Mouse (Mus musculus) kidney, postnatal 0 days (tissue): ENCODE data around the gene Ptpn3. TPM values are rescaled to one million over a fixed set of nuclear protein-coding genes. Genes with fewer than 3 reads are reported as not detected.

Experiments used
- ATAC-seq: fragments of 200-750 bp; cut with Nextera tagmentation; replicated peaks from 2 replicates; pipeline ENCODE4 v1.8.0; 2017; ENCODE audit warnings: low read depth, moderate number of reproducible peaks, moderate TSS enrichment, moderate library complexity; ENCODE audit not compliant: low FRiP score
- DNase-seq: peaks from one replicate; pipeline ENCODE4 v3.0.0-alpha.2; 2016; ENCODE audit warnings: low spot score
- H3K27ac ChIP-seq: fragments of 300-500 bp; sonication (generic); 2 replicates; pipeline ENCODE4 v1.5.1; 2014; ENCODE audit warnings: mild to moderate bottlenecking
- H3K27me3 ChIP-seq: fragments of 300-500 bp; sonication (generic); 2 replicates; pipeline ENCODE4 v1.6.1; 2014; ENCODE audit warnings: low read length, mixed read lengths; ENCODE audit not compliant: insufficient read depth
- H3K36me3 ChIP-seq: fragments of 300-500 bp; sonication (generic); 2 replicates; pipeline ENCODE4 v1.6.1; 2014; ENCODE audit warnings: low read length, mixed read lengths; ENCODE audit not compliant: insufficient read depth
- H3K4me1 ChIP-seq: fragments of 300-500 bp; sonication (generic); replicated peaks from 2 replicates; pipeline ENCODE4 v1.6.1; 2014; ENCODE audit warnings: antibody characterized with exemption, low read length, mixed read lengths; ENCODE audit not compliant: insufficient read depth
- H3K4me2 ChIP-seq: fragments of 300-500 bp; sonication (generic); 2 replicates; pipeline ENCODE4 v1.6.1; 2014; ENCODE audit warnings: mild to moderate bottlenecking, low read length, moderate library complexity, mixed read lengths
- H3K4me3 ChIP-seq: fragments of 300-500 bp; sonication (generic); replicated peaks from 2 replicates; pipeline ENCODE4 v1.5.1; 2014; ENCODE audit warnings: low read depth, low read length
- H3K9ac ChIP-seq: fragments of 300-500 bp; sonication (generic); 2 replicates; pipeline ENCODE4 v1.6.1; 2014; ENCODE audit warnings: low read depth, low read length
- H3K9me3 ChIP-seq: fragments of 300-500 bp; sonication (generic); replicated peaks from 2 replicates; pipeline ENCODE4 v1.6.1; 2016; ENCODE audit warnings: low read length, inconsistent platforms, mixed read lengths
- CTCF ChIP-seq: IDR thresholded peaks from 2 replicates; pipeline ENCODE4 v1.5.1; 2016; ENCODE audit warnings: antibody characterized with exemption, low read depth, mild to moderate bottlenecking, moderate library complexity
- WGBS: fragments of 180-500 bp; shearing (Covaris S2); extraction: QIAGEN DNeasy Blood & Tissue Kit; methylation state at CpG from one replicate; pipeline ENCODE4 v1.1.7; 2014; 5-methylcytosine and 5-hydroxymethylcytosine counted together
- polyA plus RNA-seq: library from polyadenylated mRNA; unstranded; fragments of >200 nt; fragmentation: Nextera tagmentation; extraction: Ambion mirVana; gene quantifications from 2 replicates; pipeline ENCODE4 v1.2.1, GENCODE M21; 2015

Gene Ptpn3
- polyA plus RNA-seq, 1 experiment from 2014 or later: 7.7 TPM

DNA sequence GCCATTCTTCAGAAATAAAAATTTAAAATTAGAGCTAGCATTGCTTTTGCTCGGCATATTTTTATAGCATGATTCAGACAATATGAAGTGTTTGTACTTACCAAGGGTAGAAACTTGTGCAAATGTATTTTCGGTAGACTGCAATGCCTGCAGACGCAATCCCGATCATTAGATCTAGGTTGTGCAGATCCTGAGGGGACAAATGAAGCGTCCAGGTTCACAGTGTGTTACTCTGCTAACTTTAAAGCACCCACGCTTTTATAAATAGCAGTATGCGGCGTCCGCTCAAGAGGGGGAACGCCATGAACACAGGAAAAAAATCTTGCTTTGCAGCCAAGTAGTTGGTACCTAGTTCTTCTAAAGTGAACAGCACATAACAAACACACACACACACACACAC, 56.8 kb downstream of the Ptpn3 start:
- H3K4me1 ChIP-seq: no peaks in the 10 kb centered on the region
- H3K27me3 ChIP-seq: no peaks in the 10 kb centered on the region
- 96% methylated on average over 10 of the region's 10 CpGs for WGBS
- H3K36me3 ChIP-seq: no peaks in the 10 kb centered on the region
- H3K27ac ChIP-seq: no peak overlapping the region
- no peak for TF ChIP-seq CTCF
- no peak overlapping the region for H3K4me3 ChIP-seq
- ATAC-seq (no peak), DNase-seq (no peak)
- no peaks in the 10 kb centered on the region for H3K9me3 ChIP-seq
- no peak overlapping the region for H3K4me2 ChIP-seq
- no peak overlapping the region for H3K9ac ChIP-seq

GRCm38 (mm10) chr4:57243312-57243711, 58.3 kb downstream of the Ptpn3 start:
- WGBS: 74% methylated on average over 11 of the region's 11 CpGs
- no peak for TF ChIP-seq CTCF
- ATAC-seq (no peak), DNase-seq (no peak)
- H3K27me3 ChIP-seq: no peaks in the 10 kb centered on the region
- H3K27ac ChIP-seq: no peak overlapping the region
- H3K4me3 ChIP-seq: no peak overlapping the region
- no peaks in the 10 kb centered on the region for H3K36me3 ChIP-seq
- no peak overlapping the region for H3K4me2 ChIP-seq
- H3K9ac ChIP-seq: no peak overlapping the region
- no peaks in the 10 kb centered on the region for H3K4me1 ChIP-seq
- no peaks in the 10 kb centered on the region for H3K9me3 ChIP-seq

GRCm38 (mm10) chr4:57240934-57241333, 60.7 kb downstream of the Ptpn3 start:
- WGBS: 86% methylated on average over 10 of the region's 10 CpGs
- DNase-seq (no peak), ATAC-seq (no peak)
- Histone ChIP-seq H3K27me3 (no peaks in the 10 kb centered on the region), H3K4me3 (no peak overlapping the region), H3K9ac (no peak overlapping the region), H3K27ac (no peak overlapping the region), H3K36me3 (no peaks in the 10 kb centered on the region), H3K4me2 (no peak overlapping the region), H3K9me3 (no peaks in the 10 kb centered on the region), H3K4me1 (no peaks in the 10 kb centered on the region)
- no peak for TF ChIP-seq CTCF

DNA sequence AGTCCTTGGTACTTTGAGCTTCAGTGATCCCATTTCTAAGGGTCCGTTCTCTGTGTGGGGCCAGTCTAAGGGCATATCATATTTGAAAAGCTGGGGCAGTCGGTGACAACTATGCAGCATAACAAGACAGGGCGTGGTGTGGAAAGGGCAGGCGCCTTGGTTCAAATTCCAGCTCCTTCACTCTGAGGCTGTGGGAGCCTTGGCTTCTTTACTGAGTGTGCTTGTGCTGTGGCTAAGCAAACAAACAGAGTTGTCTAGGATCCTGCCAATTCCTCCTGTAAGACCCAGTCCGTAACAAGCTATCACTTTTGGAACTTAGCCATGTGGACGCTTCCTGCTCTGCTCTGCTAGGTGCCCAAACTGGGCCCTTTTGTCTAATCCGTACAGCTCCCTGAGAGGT, 61.5 kb downstream of the Ptpn3 start:
- Histone ChIP-seq H3K9ac (no peak overlapping the region), H3K27ac (no peak overlapping the region), H3K36me3 (no peaks in the 10 kb centered on the region), H3K4me2 (no peak overlapping the region), H3K27me3 (no peaks in the 10 kb centered on the region), H3K4me3 (no peak overlapping the region), H3K4me1 (no peaks in the 10 kb centered on the region), H3K9me3 (no peaks in the 10 kb centered on the region)
- TF ChIP-seq CTCF: no peak
- no peak for DNase-seq
- no peak for ATAC-seq
- WGBS: 55% methylated on average over 7 of the region's 7 CpGs

GRCm38 (mm10) chr4:57239112-57239511, 62.5 kb downstream of the Ptpn3 start:
- no peak for TF ChIP-seq CTCF
- H3K9ac ChIP-seq: no peak overlapping the region
- H3K4me2 ChIP-seq: no peak overlapping the region
- H3K27me3 ChIP-seq: no peaks in the 10 kb centered on the region
- no peaks in the 10 kb centered on the region for H3K4me1 ChIP-seq
- no peak for DNase-seq
- no peak for ATAC-seq
- H3K27ac ChIP-seq: no peak overlapping the region
- H3K36me3 ChIP-seq: no peaks in the 10 kb centered on the region
- 50% methylated on average over 6 of the region's 6 CpGs for WGBS
- no peaks in the 10 kb centered on the region for H3K9me3 ChIP-seq
- H3K4me3 ChIP-seq: no peak overlapping the region

DNA sequence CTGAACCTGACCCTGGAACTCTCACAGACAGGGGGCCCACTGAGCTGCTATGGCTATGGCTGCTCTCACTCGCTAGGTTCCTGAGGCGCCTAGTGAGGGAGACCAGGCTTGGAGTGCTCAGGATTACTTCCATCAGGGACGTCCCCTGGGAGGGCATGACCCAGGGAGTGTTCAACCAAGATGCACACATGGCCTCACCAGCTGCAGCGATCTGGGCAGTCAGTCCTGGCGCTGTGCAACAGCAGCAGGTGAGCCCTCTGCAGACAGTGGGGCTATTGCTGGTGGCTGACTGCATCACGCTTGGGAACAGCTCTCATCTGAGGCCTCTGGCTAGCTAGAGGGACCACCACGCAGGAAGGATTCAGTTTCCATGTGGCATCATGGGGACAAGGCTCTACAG, 63.5 kb downstream of the Ptpn3 start:
- Histone ChIP-seq H3K4me2 (no peak overlapping the region), H3K27me3 (no peaks in the 10 kb centered on the region), H3K36me3 (no peaks in the 10 kb centered on the region), H3K4me1 (no peaks in the 10 kb centered on the region), H3K9me3 (no peaks in the 10 kb centered on the region), H3K4me3 (no peak overlapping the region), H3K9ac (no peak overlapping the region), H3K27ac (no peak overlapping the region)
- no peak for DNase-seq
- 81% methylated on average over 7 of the region's 7 CpGs for WGBS
- TF ChIP-seq CTCF: no peak
- ATAC-seq: no peak

GRCm38 (mm10) chr4:57236513-57236912, 65.1 kb downstream of the Ptpn3 start:
- Histone ChIP-seq H3K36me3 (no peaks in the 10 kb centered on the region), H3K27me3 (no peaks in the 10 kb centered on the region), H3K4me2 (no peak overlapping the region), H3K9me3 (no peaks in the 10 kb centered on the region), H3K27ac (no peak overlapping the region), H3K4me1 (no peaks in the 10 kb centered on the region), H3K4me3 (no peak overlapping the region), H3K9ac (no peak overlapping the region)
- no peak for TF ChIP-seq CTCF
- ATAC-seq (no peak), DNase-seq (no peak)
- 77% methylated on average over 5 of the region's 5 CpGs for WGBS
